Mouse (Mus musculus): Measurements from ENCODE around the gene Dcbld1. TPM values are rescaled to one million over a fixed set of nuclear protein-coding genes. Genes with fewer than 3 reads are reported as not detected.
A peak's percentile ranks its signal among the peaks of the same experiment; 100 is the strongest.
"Not testable (repeated sequence)": the region's sequence is repeated elsewhere in the genome, so short reads cannot be mapped to it uniquely, and the experiment has no call there.

The Dcbld1 gene
- total RNA-seq, 2 experiments from 2014 or later = 6.1 to 6.8 TPM

DNA sequence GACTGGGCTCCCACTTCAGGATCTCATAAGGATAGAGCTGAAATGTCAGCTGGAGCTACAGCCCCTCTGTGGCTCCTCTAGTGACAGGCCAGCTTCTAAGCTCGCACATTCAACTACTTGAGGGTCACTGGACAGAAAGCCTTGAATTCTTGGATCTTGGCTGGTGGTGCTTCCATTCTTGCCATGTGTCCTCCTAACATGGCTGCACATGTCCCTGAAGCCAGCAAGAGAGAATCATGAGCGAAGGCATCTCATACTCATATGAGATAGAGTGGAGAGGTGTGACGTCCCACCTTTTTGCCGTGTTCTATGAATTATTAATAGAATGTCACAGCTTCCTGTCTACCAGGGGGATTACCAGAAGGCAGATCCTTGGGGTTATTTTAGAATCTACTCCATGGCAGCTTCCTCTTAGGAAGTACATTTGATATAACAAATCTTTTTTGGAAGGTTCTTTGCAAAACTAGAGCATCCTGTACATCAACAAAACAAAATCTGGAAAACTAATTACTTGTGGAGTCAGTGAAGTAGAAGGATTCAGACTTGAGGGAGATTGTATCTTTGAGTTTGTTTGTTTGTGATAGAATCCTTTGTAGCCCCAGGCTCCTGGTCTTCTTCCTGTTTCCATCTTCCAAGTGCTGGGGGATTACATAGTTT lies 60.6 kb downstream of the Dcbld1 start:
- DNase-seq (ENCODE audit: low spot score in 2 of 2) = no peak
- TF ChIP-seq CTCF (conservative IDR thresholded peaks at IDR 0.05) = no peak
- Histone ChIP-seq H3K4me3 (no peak overlapping the region), H3K27ac (no peak overlapping the region)

DNA sequence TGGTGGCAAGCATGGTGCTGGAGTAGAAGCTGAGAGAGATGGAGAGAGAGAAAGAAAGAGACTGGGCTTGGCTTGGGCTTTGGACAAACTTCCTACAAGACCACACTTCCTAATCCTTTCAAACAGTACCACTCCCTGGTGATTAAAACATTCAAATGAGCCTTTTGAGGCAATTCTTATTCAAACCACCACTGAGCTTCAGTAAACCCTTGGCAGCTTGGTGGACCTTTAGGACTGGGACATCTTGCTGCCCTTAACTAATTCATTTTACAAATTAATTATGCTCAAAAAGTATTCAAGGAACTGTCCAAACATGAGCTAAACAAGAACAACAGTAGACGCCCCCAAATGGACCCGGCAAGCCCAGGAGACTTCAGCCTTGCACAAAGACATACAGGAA lies 62.5 kb downstream of the Dcbld1 start:
- no peak for DNase-seq (ENCODE audit: low spot score in 2 of 2)
- TF ChIP-seq CTCF (conservative IDR thresholded peaks at IDR 0.05) = no peak
- Histone ChIP-seq H3K4me3 (no peak overlapping the region), H3K27ac (no peak overlapping the region)

DNA sequence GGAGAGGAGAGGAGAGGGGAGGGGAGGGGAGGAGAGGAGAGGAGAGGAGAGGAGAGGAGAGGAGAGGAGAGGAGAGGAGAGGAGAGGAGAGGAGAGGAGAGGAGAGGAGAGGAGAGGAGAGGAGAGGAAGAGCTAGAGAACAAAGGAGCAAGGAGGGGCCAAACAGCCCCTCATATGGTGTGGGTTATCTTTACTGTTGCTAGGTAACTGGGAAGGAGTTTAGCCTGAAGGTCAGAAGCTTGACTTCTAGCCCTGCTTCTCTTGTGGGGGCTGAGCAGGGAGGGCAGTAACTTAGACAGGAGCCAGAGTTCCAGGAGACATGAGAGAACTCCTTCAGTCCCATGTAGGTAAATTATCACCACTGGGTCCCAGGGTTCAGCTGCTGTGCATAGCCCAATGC lies 65.1 kb downstream of the Dcbld1 start:
- H3K27ac ChIP-seq; H3K4me3 ChIP-seq; DNase-seq (ENCODE audit: low spot score in 2 of 2): not testable (repeated sequence)

DNA sequence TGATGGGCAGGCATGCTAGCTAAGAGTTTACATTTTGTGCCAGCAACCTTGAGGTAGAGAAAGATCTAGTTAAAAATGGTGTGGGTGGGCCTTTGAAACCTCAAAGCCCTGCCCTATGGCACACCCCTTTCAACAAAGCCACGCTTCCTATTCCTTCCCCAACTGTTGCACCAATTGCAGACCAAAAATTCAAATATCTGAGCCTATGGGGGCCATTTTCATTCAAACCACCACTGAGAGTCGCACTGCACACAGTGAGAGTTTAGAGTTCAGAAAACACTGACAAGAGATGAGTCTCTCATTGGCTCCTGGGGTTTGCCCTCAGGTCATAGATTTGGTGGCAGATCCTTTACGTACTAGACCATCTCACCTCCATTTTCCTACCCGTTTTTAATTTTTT lies 68.3 kb downstream of the Dcbld1 start:
- no peak overlapping the region for H3K4me3 ChIP-seq
- H3K27ac ChIP-seq = no peak overlapping the region
- TF ChIP-seq CTCF (conservative IDR thresholded peaks at IDR 0.05) = no peak
- DNase-seq (ENCODE audit: low spot score in 2 of 2) = no peak

DNA sequence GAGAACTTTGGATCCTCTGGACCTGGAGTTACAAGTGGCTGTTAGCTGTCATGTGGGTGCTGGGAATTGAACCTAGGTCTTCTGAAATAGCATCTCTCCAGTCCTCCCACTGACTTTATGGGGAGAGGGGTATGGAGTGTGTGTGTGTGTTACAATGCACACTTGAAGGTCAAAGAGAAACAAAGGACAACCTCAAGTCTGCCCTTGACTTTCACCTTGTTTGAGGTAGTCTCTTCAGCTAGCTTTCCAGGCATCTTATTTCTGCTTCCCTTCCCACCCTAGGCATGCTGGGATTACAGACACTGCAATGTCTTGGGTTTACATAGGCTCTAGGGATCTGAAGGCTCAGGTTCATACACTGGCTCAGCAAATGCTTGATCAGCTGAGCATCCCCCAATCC lies 68.9 kb downstream of the Dcbld1 start:
- no peak for DNase-seq (ENCODE audit: low spot score in 2 of 2)
- Histone ChIP-seq H3K4me3 (no peak overlapping the region), H3K27ac (no peak overlapping the region)
- no peak for TF ChIP-seq CTCF (conservative IDR thresholded peaks at IDR 0.05)

DNA sequence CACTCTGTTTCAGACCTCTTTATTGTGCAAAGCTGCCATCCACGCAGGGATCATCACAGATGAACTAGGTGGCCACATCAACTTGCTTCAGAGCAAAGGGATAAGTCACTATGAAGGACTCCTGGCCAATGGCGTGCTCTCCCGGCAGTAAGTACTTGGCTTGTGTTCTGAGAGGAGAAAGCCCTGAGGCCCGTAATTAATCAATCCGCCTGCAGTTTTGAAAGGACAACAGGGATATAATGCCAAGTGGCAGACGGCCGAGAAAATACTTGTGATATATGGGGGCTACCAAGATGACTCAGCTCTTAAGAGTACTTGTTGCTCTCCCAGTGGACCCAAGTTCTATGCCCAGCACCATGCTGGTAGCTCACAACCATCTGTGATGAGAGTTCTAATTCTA lies 71.2 kb downstream of the Dcbld1 start:
- no peak overlapping the region for H3K27ac ChIP-seq
- H3K4me3 ChIP-seq = no peak overlapping the region
- no peak for TF ChIP-seq CTCF (conservative IDR thresholded peaks at IDR 0.05)
- DNase-seq (ENCODE audit: low spot score in 2 of 2) = no peak

DNA sequence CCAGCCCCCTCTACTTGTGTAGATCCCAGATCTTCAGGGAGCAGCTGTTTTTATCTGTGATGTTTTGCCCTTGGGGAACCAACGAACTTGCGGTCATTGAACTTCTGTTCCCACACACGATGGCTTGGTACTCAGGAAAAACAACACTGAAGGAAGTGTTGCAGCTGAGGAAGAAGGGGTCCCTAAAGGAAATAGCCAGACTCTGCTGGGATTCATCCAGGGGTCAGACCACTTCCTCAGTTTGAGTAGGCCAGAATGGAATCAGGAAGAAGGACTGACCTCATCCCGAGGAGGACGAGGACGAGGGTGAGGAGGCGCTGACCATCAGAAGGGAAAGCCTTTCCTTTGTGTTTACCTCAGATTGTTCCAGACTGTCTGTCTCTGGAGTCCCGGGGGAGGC lies 75.8 kb downstream of the Dcbld1 start:
- no peak for TF ChIP-seq CTCF (conservative IDR thresholded peaks at IDR 0.05)
- no peak for DNase-seq (ENCODE audit: low spot score in 2 of 2)
- H3K27ac ChIP-seq = no peak overlapping the region
- H3K4me3 ChIP-seq = no peak overlapping the region

DNA sequence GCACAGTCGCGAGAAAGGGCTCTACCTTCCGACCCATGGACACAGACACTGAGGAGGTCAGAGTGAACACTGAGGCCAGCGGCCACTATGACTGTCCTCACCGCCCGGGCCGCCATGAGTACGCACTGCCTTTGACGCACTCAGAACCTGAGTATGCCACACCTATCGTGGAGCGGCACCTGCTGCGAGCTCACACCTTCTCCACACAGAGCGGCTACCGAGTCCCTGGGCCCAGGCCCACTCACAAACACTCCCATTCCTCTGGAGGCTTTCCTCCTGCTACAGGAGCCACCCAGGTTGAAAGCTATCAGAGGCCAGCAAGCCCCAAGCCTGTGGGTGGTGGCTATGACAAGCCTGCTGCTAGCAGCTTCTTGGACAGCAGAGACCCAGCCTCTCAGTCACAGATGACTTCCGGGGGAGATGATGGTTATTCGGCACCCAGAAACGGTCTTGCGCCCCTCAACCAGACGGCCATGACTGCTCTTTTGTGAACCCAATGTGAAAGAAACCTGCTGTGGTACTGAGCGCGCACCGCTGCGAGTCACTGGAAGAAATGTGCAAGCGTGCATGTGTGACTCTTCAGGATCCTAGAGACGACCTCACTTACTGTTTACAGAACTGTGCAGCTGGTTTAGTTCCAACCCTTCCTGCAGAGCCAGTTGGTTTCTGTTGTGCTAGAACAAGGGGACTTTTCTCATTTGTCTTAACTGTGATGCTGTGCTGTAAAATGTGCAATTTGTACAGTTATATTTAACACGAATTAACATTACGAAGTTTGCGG lies 86.3 kb downstream of the Dcbld1 start:
- no peak for DNase-seq (ENCODE audit: low spot score in 2 of 2)
- TF ChIP-seq CTCF (conservative IDR thresholded peaks at IDR 0.05) = no peak
- no peak overlapping the region for H3K27ac ChIP-seq
- H3K4me3 ChIP-seq = no peak overlapping the region

DNA sequence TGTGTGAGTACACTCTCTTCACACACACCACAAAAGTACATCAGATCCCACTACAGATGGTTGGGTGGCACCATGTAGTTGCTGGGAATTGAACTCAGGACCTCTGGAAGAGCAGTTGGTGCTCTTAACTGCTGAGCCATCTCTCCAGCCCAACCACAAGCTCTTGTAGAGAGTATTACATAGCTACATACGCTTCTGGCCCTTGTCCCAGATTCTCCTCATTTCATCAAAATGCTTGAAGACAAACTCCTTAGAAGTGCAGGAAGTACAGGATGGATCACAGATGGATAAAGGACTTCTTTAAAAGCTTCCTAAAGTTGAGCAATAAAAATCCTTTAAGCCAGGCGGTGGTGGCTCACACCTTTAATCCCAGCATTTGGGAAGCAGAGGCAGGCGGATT lies 88.5 kb downstream of the Dcbld1 start:
- no peak for DNase-seq (ENCODE audit: low spot score in 2 of 2)
- Histone ChIP-seq H3K27ac (no peak overlapping the region), H3K4me3 (no peak overlapping the region)
- TF ChIP-seq CTCF (conservative IDR thresholded peaks at IDR 0.05) = no peak

DNA sequence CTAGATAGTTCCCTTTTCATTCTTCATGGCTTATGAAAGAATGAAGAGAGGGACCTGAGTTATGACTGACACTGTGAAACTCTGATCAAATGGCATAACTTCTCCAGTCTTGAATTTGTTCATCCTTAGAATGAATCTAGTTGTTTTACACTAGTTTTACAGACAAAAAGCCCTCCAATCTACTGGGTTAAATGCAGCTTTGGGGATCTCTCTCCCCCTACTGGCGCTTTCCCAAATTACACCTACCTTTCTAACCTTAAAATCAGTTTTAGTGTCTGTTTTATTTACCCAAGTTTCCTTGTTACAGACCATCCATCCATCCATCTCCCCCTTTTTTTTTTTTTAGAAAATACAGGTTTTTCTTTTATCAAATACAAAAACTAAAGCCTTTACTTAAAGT lies 97.6 kb downstream of the Dcbld1 start:
- TF ChIP-seq CTCF (conservative IDR thresholded peaks at IDR 0.05) = peak; percentile 89
- DNase-seq (ENCODE audit: low spot score in 2 of 2) = peak; percentile 42 to 69
- Histone ChIP-seq H3K27ac (no peak overlapping the region), H3K4me3 (no peak overlapping the region)

DNA sequence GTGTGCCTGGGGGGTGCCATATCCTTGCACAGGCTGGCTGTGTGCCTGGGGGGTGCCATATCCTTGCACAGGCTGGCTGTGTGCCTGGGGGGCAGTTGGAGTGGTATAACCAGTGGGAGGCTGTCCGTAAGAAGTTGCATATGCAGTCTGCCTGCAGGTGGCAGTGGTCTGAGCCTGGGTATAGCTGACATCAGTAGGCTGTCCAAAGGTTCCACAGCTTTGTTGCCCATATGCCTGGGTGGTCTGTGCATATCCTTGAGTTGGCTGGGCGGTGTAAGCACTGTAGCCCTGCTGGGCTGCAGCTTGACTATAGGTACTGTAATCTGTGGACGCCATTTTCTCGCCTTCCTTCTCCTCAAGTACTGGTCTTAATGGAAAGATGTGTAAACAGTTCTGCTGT lies 109.9 kb downstream of the Dcbld1 start:
- not testable (repeated sequence) for DNase-seq (ENCODE audit: low spot score in 2 of 2)
- peak; percentile 17; the same call in 1 of the 2 replicates for TF ChIP-seq CTCF (conservative IDR thresholded peaks at IDR 0.05)

DNA sequence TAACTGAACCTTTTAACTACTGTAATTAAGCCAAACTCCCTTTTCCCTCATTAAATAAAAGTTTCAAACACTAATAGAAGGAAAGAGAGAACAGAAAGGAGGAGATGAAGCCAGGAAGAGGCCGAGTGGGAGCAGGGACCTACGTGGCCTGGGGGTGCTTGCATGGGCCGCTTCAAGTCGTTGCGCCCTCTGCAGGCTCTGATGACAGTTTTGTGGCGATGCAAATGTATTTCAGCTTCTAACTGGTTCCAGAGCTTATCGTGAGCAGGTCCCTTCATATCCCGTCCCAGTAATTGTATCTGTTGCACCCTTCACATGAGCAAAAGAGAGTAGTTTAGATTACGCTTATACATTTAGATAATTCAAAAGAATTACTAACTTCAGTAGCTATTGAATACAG lies 119.8 kb downstream of the Dcbld1 start:
- no peak overlapping the region for H3K27ac ChIP-seq
- no peak for DNase-seq (ENCODE audit: low spot score in 2 of 2)
- TF ChIP-seq CTCF (conservative IDR thresholded peaks at IDR 0.05) = peak; percentile 37

More for the DNA sequence above, 109.9 kb downstream of the Dcbld1 start:
- not testable (repeated sequence) for H3K27ac ChIP-seq, H3K4me3 ChIP-seq

DNA sequence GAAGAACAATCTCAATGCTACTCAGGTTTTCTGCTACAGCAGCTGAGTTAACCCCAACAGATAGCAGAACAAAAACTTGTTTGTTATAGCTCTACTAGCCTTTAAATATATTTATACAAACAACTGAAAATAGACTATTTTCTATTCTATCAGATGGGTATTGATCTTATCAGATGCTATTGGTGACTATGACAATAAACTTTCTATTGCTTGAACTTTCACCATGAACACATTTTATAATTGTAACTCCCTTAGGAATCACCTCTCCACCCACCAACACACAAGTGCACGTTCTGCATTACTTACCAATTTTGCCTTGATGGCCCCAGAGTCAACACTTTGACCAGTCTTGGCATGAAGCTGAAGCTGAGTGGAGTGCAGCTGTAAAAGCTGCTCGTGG lies 125.0 kb downstream of the Dcbld1 start, which contains the start of gene Gm26741:
Gene Gm26741, plus strand, starts transcription at position 301 of the 400 bp plus-strand sequence.
- H3K4me3 ChIP-seq = no peak within 1 kb of the TSS
- H3K27ac ChIP-seq = no peak within 1 kb of the TSS
- no peak for TF ChIP-seq CTCF (conservative IDR thresholded peaks at IDR 0.05)
- no peak for DNase-seq (ENCODE audit: low spot score in 2 of 2)

More for the DNA sequence above, 119.8 kb downstream of the Dcbld1 start:
- no peak overlapping the region for H3K4me3 ChIP-seq

DNA sequence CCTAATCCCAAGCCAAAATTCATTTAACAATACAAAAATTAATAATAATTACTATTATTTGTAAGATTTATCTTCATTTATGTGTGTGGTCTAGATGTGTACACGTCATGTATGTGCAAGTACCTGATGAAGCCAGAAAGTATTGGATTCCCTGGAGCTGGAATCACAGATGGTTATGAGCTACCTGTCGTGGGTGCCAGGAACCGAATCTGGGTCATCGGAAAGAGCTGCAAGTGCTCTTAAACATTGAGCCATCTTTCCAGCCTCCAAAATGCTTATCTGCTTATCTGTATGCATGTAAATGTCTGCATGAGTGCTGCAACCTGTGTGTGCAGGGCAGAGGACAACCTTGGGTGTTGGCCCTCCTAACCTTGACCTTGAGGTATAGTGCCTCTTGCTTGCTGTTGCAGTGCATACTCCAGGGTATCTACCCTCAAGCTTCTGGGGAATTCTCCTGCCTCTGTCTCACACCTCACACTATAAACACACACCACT lies 126.9 kb downstream of the Dcbld1 start:
- Histone ChIP-seq H3K4me3 (no peak overlapping the region), H3K27ac (no peak overlapping the region)
- DNase-seq (ENCODE audit: low spot score in 2 of 2) = no peak
- no peak for TF ChIP-seq CTCF (conservative IDR thresholded peaks at IDR 0.05)

Measured in layer of hippocampus, adult 2 months (tissue).